Mouse (Mus musculus) adrenal gland, adult 10 weeks (tissue): Measurements from ENCODE around the gene Hira. TPM values are rescaled to one million over a fixed set of nuclear protein-coding genes. Genes with fewer than 3 reads are reported as not detected.

ENCODE experiments used
- polyA plus RNA-seq: library from polyadenylated mRNA; stranded (reverse); fragments of 350-450 nt; fragmentation: Illumina TruSeq; extraction: RNeasy Lipid Tissue Mini Kit (QIAGEN cat#74804); gene quantifications from one replicate; pipeline ENCODE4 v1.2.3, GENCODE M21; 2014; ENCODE audit warnings: low read depth, low replicate concordance

Hira gene
- 13.7 TPM for polyA plus RNA-seq

DNA sequence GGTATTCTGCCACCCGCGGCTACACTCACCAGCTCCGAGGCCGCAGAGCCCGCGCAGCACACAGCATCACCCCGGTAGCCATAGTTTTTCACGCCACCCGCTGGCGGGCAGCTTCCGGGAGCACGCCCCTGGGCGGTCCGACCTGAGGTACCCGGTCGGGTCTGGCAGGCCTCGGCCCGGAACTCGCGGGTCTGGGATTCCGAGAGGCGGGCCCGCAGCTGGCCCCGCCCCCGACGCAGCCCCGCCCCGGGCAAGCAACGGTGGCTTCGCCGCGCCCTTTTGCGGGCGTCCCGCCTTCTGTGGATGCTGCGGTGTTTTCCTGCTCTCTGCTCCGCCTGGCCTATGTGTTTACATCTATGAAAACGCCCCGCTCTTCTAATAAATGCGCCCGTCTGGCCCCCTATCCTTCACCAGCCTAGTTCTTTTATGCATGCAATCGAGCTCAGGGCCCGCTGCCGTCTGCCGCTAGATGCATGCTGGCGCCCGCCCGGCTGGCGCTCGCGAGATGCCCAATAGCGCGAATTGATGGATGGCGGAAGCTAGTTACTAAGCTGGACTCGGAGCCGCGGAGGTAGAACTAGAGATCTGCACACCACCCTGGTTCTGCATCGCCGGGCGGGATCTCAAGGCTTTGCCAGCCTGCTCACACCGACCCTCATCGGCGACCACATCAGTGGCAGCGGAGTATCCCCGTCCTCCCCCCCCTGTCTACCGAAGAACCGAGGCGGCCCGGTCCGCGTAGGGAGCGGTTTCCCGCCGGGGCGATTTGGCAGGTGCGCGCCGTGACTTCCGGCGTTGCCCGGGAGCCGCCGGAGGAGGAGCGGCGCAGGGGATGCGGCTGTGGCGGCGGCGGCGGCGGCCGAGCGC, at the start of gene Hira, which contains the start of gene Mrpl40:
TSS of gene Hira (plus strand) at position 596 of the 867 bp plus-strand sequence.
TSS of gene Mrpl40 (minus strand) at position 421 of the 867 bp plus-strand sequence.

GRCm38 (mm10) chr16:18836468-18837208, 40.2 kb upstream of the Hira start, which contains the start of the genes 2510002D24Rik and Gm28539:
Gene 2510002D24Rik (plus strand): TSS chr16:18836578.
Gene Gm28539 (plus strand): TSS chr16:18836584.

Other genes with a start within 250 kb of the Hira start
- 0.99 TPM for gene Sept5, start 247.1 kb upstream of the Hira start, polyA plus RNA-seq
- gene Cldn5, start 100.2 kb upstream of the Hira start, polyA plus RNA-seq = 0.41 TPM
- gene Ufd1, start 65.3 kb upstream of the Hira start, polyA plus RNA-seq = 116 TPM
- 4.4 TPM for gene Cdc45, start 65.0 kb upstream of the Hira start, polyA plus RNA-seq
- gene 2510002D24Rik, start 40.5 kb upstream of the Hira start, polyA plus RNA-seq = 5.2 TPM
- not detected for gene Gm28539, start 40.5 kb upstream of the Hira start, polyA plus RNA-seq
- 74.8 TPM for gene Mrpl40, start 175 bp upstream of the Hira start, polyA plus RNA-seq